In the genomic region with DNA sequence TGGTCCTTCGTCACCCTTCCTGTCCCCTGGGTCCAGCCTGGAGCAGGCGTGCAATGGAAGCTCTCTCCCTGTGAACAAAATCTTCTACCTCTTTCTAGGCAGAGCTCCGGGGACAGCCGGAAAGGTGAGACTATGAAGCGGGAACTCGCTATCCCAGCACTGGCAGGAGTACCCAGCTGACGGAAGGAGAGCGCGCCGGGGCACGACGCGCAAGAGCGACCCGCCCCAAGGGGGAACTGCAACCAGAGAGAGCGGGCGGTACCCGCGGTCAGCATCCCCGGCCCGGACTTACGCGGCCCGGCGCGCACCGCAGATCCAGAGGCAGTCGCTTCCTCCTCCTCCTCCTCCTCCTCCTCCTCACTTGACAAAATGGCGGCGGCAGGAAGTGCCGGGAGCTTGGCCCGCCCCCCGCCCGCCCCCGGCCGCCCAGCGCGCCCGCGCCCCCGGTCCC, we compare ENCODE assay signal across 7 mouse cellular contexts. TPM values are rescaled to one million over a fixed set of nuclear protein-coding genes. Genes with fewer than 3 reads are reported as not detected.
DNase-seq lines count a peak whose midpoint lies in the region; TF ChIP-seq lines count a peak whose summit lies in the region.

No protein-coding gene starts in this region.

- no peaks in the 10 kb centered on the region for H3K27me3 ChIP-seq in midbrain, embryonic 10.5 days (ENCODE audit: low read depth, poor library complexity, severe bottlenecking)

- H3K36me3 ChIP-seq in midbrain, embryonic 10.5 days: peaks cover 9% of the 10 kb centered on the region; the same call in 1 of the 2 replicates

- intact Hi-C loops in left cerebral cortex, postnatal 4 days (cut with DNase I): no loop called here

- TF ChIP-seq CTCF in cortical plate, adult 2 months (IDR thresholded peaks at IDR 0.05; ENCODE audit: extremely low read depth, insufficient read depth, low read length): no peak

- H3K4me3 ChIP-seq in cortical plate, adult 2 months (ENCODE audit: insufficient read depth, low read length): peak overlapping the region; percentile 72
- H3K4me3 ChIP-seq in midbrain, embryonic 10.5 days: peak overlapping the region; percentile 97

- H3K27ac ChIP-seq in cortical plate, adult 2 months (ENCODE audit: insufficient read depth, low read length): peak overlapping the region; percentile 97
- H3K27ac ChIP-seq in midbrain, embryonic 10.5 days (replicated peaks): peak overlapping the region; percentile 98

- peaks cover 5% of the 10 kb centered on the region for H3K4me1 ChIP-seq in cortical plate, adult 2 months (ENCODE audit: control insufficient read depth, insufficient read depth, low read length)
- peaks cover 35% of the 10 kb centered on the region for H3K4me1 ChIP-seq in midbrain, embryonic 10.5 days

- peak; percentile 74 to 90 for DNase-seq in adrenal gland, adult (ENCODE audit: inconsistent age in 2 of 2, low spot score in 1 of 2)
- peak; percentile 43 for DNase-seq in gastrocnemius, postnatal 10 days
- peak; percentile 86 for DNase-seq in induced T-regulatory cell, adult 2 months (ENCODE audit: low read depth)
- peak; percentile 50 for DNase-seq in left cerebral cortex, postnatal 4 days
- peak; percentile 67 for DNase-seq in midbrain, embryonic 10.5 days (ENCODE audit: low spot score)
- peak; percentile 62 for DNase-seq in right cerebral cortex, postnatal 25 days

- WGBS in midbrain, embryonic 10.5 days: 0% methylated on average over 21 of the region's 41 CpGs

- TF ChIP-seq POLR2A in cortical plate, adult 2 months (IDR thresholded peaks at IDR 0.05; ENCODE audit: extremely low read depth, insufficient read depth, low read length): no peak

- no peaks in the 10 kb centered on the region for H3K9me3 ChIP-seq in midbrain, embryonic 10.5 days (replicated peaks)

RNA-seq across cellular contexts. Expression of gene Brd4, which starts 0.7 kb away (rescaled TPM):
- 43.5 and 43.9 TPM in 2 replicates for polyA plus RNA-seq in cortical plate, adult 2 months (2012; rRNA removed)
- 10 to 100 TPM; 55.4 to 70.2 TPM for total RNA-seq in gastrocnemius, postnatal 10 days (2021)
- 100 to 1,000 TPM; 132 to 137 TPM for total RNA-seq in left cerebral cortex, postnatal 4 days (2021)
- 110 and 112 TPM in 2 replicates for polyA plus RNA-seq in midbrain, embryonic 10.5 days (2016; fragmentation: Nextera tagmentation; extraction: Ambion mirVana)

RNA-seq across cellular contexts. Expression of gene Akap8, which starts 37.2 kb away (rescaled TPM):
- polyA plus RNA-seq in cortical plate, adult 2 months (2012; rRNA removed): 87.3 and 95.9 TPM in 2 replicates
- 10 to 100 TPM; 37.6 to 50.2 TPM for total RNA-seq in gastrocnemius, postnatal 10 days (2021)
- total RNA-seq in left cerebral cortex, postnatal 4 days (2021): 100 to 1,000 TPM; 111 to 123 TPM
- 130 and 140 TPM in 2 replicates for polyA plus RNA-seq in midbrain, embryonic 10.5 days (2016; fragmentation: Nextera tagmentation; extraction: Ambion mirVana)

Comparison
In these comparisons a context has a peak if more than half of its experiments do, and no peak if none do; other contexts are left out.
1. Peak in every context shown above with its lines: DNase-seq, H3K4me3 ChIP-seq and H3K27ac ChIP-seq.